Mouse (Mus musculus): ENCODE results near the gene Gnaq. TPM values are rescaled to one million over a fixed set of nuclear protein-coding genes. Genes with fewer than 3 reads are reported as not detected.

Gnaq gene
- total RNA-seq, 1 experiment from 2014 or later, result 57.7 TPM

DNA sequence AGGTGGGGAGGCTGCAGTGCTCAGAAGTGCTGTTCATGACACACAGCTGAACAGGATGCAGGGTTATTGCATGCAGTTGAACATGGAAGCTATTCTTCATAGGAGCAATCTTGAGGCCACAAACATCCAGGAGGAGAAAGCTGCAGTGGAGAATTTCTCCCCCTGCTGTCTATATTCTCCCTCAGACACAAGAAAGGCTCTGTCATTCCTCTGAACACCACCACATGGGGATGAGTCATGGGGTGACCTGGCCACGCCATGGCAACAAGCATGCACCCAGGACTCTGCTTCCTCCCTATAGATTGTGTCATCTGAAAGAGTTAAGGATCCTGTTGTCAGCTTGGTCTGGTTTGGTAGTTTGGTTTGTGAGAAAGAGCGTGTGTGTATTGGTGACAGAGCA, 239.0 kb downstream of the Gnaq start:
- peak; percentile 28 for DNase-seq

DNA sequence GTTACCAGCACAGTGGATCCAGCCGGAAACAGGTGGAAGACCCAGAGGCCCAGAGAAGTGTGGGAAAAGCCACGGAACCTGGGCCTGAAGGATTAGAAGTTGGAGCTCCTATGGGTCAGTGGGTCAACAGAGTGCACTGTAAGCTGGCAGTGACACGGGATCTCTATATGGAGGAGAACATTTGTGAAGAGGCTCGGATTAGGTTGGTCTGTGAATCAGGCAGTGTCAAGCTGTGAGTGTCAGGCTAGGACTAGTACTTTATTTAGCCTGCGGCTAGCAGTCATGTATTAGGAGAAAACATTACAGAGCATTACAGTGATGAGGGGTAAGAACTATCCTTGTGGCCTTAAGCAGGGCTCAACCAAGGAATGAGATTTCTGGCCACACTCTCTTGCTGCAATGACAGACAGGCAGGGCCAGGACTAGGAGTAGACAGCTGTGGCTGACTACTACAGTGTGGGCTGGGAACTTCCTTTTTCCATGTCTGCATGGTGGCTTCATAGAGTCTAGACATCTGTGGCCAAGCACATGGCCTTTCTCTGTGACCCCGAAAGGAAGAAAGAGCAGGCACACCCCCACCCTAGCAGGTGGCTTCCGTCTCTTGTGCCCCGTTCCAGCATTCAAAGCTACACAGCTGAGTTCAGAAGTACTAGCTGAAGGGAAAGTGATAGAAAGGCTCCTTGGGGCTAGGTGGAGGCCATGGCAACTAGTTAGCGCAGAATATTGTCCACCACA, 240.3 kb downstream of the Gnaq start:
- DNase-seq, result no peak

DNA sequence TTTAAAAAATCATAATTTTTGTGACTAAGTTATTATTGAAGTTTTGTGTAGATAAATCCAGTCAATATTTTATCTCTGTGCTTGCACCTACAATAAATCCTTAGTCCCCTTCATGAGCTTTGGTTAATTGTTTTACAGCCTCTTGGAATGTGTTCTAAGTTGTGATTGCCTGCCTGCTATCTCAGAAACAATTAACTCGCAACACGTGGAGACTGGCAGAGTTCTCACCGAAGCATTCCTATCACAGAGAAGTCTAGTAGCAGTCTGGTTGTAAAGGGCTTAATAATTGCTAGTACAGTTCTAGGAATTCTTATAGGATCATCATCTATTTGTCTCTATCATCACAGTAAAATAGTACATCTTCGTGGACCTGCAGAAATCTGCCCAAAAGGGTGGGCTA, 243.2 kb downstream of the Gnaq start:
- DNase-seq, result no peak

DNA sequence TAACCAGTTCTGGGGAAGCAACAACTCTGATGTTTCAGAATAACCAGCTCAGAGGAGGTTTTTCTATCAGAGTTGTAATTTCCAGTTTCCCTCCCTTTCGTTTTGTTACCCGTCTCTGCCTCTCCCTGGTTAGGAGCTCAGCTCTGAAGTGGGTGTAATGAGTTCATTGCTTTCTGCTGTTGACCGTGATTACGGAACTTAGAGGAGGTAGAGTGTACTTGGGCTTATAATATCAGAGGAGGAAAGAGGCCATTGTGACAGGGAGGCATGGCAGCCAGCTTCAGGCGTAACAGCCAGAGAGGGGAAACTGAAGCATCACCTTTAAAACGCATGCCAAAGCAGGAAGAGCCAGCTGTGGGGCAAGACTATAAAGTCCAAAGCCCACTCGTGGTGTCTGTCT, 245.9 kb downstream of the Gnaq start:
- no peak for DNase-seq

DNA sequence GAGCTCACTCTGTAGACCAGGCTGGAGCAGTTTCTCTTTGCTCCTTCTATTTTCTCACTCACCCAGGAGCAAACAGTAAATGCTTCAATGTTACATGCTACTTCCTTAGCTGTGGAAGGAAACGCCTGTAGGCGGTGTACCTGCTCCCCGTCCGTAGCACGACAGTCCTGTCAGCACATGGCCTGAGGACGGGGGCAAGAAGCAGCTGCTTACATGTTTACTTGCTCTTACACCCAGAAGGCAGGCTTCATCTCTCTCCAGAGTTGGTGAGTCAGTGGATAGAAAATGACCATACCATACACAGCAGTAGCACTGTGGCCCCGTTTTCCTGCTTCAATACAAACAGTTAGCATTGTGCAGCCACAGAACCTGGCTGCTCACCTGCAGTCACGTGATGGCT, 247.1 kb downstream of the Gnaq start:
- DNase-seq, result no peak

DNA sequence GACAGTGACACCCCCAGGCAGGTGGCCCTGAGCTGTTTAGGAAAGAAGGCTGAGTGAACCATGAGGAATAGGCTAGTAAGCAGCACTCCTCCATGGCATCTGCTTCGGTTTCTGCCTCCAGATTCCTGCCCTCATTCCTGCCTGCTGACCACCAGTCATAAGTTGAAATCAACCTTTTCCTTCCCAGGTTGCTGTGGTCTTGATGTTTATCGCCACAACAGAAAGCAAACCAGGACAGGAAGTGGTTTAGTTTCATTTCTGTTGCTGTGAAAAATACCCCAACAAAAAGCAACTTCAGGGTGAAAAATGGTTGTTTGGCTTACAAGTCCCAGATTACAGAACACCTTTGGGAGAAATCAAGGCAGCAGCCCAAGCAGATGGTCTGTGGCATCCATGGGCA, 249.8 kb downstream of the Gnaq start:
- DNase-seq, result no peak

DNA sequence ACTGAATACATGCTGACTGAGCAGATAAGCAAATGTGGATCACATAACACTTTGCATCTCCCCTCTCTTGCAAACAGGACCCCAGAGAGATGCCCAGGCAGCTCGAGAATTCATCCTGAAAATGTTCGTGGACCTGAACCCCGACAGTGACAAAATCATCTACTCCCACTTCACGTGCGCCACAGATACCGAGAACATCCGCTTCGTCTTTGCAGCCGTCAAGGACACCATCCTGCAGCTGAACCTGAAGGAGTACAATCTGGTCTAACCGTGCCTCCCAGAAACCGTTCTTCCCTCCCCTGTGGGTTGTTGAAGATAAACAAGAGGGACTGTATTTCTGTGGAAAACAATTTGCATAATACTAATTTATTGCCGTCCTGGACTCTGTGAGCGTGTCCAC, 250.5 kb downstream of the Gnaq start:
- no peak for DNase-seq

DNA sequence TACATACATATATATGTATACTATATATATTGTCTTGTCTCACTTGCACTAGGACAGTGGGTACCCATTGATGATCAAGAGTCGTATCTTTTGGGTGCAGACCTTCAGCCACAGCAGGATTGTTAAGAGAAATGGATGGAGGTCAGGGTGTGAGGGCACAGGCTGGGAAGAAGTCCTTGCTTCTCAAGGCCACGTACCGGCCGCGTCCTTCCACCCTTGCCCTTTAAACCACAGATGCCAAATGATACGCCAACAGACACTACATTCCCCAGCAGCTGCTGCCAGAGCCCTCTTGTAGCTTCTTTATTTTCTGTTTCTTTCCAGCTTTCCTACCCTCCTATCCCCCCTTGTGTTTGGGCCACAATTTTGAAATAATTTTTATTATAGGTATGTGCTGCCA, 251.5 kb downstream of the Gnaq start:
- peak; percentile 49 for DNase-seq

DNA sequence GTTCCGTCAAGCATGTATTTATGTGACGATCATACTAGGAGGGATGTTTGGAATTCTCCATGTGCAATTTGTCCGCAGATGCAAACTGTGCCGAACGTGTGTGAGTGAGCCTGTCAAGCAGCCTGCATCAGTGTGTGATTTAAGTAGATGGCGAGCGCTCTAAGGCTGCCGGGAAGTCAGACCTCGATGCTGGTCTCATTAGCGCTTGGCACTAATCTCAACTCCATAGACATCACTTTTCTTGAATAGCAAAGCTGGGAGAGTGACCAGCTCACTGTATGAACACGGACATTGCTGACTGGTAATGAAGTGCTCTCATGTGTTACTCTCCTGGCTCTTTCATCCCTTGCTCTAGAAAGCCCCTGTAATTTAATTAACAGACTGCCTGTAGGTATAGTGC, 252.3 kb downstream of the Gnaq start:
- no peak for DNase-seq

DNA sequence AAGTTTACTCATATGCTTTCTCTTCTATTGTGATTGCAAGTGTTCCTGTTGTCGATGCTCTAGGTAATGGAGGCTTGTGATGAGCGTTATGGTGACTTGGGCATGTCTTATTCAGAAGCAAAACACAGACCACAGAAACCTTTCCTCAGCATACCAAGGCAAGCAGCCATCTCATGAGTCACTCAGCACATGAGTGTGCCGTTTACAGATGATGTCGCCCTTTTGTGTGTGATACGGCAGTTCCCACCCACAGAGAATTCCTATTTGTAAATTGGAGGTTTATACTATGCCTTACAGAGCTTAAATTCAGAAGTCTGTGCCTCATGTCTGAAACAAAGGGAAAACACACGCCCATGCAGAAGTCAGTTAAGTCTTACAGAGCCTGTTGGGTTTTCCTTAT, 253.9 kb downstream of the Gnaq start:
- DNase-seq, result peak; percentile 43

DNA sequence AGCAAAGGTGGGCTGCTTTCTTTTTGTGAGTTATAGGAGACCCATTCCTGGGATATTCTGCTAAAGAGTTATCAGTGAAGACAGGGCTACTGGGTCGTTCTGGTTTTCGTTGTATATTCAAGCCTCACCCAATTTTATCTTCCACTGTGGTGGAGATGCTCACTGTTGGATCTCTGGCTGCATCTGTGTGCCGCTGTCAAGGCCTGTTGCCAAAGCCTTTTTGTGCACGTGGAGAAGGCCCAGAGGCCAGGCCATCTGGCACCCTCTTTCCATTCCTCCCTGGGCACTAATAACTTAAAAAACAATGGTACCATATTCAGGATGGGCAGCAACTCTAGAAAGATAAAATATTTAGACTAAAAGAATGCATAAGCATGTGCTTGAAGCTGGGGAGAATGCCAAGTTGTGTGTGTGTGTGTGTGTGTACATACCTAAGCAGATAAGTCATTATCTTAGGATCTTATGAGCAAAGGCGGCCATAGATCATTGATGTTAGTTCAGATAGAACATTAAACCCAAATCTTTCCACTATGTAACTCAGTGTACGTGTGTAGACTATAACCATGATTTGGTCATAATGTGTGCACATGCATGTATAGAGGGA, 257.7 kb downstream of the Gnaq start:
- DNase-seq, result no peak

DNA sequence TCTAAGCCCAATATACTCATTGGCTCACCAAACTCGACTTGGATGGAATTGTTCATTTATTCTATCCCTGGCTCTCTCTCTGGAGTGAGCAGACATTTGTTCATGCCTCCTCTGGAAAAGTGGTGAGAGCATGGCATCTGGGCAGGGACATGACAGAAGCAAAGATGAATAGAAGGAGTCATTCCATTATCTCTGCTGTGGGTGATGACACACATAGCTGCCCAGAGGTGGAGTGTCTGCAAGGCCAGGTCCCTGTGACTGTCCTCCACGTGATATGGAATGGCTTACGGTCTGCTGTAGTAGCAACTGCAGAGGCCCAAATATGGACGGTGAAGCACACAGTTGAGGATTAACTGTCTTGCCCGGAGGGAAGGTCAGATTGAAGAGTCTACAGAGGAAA, 261.8 kb downstream of the Gnaq start:
- peak; percentile 54 for DNase-seq

DNA sequence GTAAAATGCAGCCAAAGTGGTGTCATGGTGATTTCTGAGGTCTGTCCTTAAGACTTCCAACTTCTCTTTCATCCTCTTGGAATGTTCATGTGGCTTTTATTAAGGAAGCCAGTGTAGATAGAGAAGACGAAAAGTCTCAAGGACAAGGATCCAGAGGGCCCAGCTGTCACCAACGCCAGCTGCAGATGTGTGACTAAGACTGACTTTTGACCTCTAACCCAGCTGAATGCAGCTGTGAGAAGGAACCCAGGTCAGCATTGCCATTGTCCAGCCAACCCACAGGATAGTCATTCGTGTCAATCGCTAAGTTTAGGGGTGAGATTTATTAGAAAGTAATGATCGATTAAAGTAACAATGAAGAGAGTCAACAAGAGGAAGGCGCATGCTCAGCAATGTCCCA, 270.5 kb downstream of the Gnaq start:
- no peak for DNase-seq

DNA sequence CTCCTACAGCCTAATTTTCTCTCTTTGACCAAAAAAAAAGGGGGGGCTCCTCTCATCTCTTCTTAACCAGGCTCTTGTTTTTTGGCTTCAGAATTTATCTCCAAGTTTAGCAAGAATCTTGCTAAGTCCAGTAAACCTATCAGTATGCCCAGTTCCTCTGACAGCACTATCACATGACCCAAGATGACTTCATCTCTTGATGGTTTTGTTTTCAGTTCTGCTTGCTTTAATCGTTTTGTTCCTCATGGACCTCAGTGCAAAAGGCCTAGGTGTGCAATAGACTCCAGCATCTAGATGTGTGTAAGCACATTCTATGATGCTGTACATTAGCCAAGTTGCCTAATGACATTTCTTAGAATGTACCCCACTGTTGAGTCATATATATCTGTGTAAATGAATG, 275.1 kb downstream of the Gnaq start:
- DNase-seq, result no peak

DNA sequence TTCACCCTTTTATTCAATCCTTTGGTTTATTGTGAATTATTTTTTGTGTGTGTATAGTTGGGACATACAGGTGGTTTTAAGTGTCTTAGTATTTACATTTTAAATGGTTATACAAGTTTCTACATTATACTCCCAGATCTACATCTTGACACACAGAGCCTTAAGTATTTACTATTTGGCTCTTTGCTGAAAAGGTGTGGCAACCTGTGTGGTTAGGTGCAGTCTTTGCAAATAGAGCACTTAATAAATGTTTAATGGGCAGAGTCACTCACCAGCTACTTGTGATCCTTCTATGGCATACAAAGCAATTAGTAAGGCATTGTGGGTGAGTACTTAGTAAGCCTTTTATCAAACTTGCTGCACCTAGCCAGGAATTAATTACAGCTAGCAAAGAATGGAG, 278.7 kb downstream of the Gnaq start:
- no peak for DNase-seq

DNA sequence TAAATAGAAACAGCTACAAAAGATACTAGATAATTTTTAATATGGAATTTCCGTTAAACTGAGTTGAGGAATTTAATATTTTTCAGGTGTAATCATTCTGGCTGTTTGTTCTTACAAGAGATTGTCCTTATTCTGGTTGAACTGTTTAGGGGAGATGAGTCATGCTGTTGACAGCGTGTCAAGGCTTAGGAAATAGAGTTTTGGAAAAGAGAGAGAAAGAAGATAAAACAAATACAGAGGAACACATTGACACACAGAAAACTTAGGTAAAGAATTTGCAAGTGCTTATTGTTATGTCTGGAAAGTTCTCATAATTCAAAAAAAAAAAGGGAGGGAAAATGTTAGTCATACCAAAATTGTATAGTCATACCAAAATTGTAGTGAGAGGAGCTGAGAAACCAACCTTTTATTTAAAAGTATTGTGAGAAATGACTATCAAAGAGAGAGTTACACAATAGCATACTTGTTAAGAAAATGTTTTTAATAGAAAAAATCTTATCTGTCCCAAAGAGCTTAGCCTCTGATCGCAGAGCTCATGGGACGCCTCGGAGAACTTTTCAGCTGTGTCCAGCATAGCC, 285.5 kb downstream of the Gnaq start:
- DNase-seq, result no peak

DNA sequence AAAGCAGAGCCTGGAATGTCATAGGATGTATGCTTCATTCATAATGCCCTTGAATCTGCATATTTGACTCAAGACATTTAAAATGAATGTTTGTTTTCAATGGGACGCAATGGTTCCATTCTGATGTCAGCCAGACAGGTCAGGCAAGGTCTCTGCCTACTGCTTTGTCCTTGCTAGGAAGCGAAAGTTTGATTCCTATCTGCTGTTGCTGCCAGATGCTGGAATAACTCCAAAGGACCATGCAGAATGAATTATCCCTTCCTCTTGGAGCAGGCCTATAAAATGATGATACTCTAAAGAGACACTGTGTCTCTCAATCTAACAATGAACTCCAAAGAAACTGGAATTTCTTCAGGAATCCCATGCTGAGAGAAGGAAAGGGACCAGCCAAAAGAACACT, 293.0 kb downstream of the Gnaq start:
- DNase-seq, result peak; percentile 68

DNA sequence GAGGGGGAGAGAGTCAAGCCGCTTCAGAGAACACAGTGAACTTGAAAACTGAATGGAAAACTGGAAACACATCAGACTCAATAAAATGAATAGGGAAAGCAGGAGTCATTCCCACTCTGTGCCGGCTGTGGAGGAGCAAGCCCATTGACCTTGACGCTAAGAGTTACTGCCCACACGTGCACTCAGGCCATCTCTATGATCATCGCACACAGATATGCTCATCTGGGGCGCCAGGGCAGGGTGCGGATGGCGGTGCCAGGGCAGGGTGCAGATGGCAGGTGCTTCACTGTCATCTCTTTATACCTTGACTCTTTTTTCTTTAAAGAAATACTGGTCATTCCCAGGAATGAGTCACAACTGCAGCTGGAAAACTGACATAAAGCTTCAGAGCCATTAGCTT, 298.7 kb downstream of the Gnaq start:
- DNase-seq, result peak; percentile 29

DNA sequence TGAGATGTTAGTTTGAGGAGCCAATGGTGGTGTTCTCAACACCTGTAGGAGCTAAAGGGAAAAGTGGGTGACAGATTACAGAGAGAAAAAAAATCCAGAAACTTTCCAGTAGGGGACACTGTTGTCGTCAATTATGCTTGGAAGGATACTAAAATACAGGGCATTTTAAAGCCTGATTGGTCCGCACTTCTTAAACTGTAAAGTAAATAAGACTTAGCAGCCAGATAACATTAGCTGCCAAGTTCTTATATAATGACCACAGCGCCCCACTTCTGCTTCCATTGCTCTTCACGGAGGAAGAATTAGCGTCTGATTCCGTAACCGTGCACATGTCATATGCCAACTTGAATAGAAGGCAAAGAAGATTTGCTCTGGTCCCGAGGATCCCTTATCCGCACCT, 302.2 kb downstream of the Gnaq start:
- no peak for DNase-seq

DNA sequence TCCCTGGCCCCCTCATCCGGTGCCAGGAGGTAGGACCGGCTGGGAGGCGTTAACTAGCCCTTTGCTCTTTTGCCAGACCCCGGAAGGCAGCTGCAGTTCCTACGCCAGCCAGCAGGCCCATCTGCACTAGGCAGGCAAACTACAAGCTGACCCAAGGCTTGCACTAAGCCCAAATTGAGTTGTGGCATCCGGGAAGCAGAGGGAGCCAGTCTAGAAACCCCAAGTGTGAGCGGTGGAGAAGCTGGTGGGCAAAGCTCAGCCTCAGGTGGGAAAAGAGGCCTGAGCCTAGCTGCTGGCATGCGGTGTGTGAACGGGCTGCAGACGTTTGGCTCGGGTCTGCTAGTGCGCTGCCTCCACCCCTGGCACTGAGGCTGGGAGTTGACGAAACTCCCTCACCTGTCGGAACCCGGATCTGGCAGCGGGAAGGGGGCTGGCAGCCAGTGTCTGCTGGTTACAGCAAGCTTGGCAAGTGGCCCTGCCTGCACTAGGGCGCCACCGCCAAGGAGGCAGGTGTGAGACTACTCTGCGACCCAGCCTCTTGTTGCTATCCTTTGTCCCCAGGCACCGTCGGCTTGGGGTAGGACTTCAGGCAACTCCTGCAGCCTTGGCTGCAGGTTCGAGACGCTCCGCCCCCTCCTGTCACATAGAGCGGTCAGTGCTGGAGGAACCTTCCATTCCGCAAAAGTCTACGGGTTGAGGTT, 303.1 kb downstream of the Gnaq start, which contains the start of gene Gna14:
Gene Gna14 (plus strand): TSS at position 232 of the 701 bp plus-strand sequence.
- DNase-seq, result peak; percentile 88

DNA sequence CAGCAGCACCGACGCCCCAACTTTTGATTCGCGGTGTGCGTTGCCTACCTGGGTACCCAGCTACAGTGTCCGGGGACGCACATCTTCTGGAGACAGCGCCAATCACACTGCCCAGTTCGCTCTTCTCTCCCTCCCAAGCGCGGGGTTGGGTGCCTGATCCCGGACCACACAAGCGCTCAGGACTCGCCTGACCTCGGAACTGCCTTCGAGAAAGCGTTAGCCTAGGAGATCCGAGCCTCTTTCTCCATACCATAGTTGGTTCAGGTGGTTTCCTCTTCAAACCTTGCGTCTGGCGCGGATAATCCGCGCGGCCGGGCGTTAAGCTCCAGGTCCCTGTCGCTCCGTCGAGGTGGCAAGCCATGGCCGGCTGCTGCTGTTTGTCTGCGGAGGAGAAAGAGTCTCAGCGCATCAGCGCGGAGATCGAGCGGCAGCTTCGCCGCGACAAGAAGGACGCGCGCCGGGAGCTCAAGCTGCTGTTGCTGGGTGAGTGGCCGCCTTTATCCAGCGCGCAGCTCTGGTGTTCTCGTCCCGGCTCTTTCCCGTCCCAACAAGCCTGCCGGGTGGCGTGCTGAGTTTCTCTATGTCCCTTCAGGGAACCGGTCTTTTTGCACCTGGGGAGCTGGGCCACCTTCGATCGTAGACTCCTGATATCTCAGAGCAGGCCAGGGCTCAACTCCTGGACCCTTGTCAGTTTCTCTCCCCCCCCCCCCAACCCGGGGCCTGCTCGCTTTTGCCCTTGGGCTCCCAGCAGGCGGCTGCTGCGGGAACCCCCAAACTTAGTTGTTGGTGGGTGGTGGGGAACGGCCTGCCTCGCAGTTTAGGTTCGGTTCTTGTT, 303.9 kb downstream of the Gnaq start:
- peak; percentile 56 for DNase-seq
